Mouse (Mus musculus) heart, postnatal 4 days (tissue): Measurements from ENCODE around the gene Nol9. TPM values are rescaled to one million over a fixed set of nuclear protein-coding genes. Genes with fewer than 3 reads are reported as not detected.
"Not testable (repeated sequence)": the region's sequence is repeated elsewhere in the genome, so short reads cannot be mapped to it uniquely, and the experiment has no call there.

ENCODE experiments used
- DNase-seq: peaks from one replicate; pipeline ENCODE4 v3.0.0; 2021
- total RNA-seq, 2 experiments: library from RNA; stranded (reverse); gene quantifications; 2 replicates each; pipeline ENCODE4 v1.2.3; 2021

The Nol9 gene
- total RNA-seq, 2 experiments from 2014 or later = 11.1 to 13.2 TPM

DNA sequence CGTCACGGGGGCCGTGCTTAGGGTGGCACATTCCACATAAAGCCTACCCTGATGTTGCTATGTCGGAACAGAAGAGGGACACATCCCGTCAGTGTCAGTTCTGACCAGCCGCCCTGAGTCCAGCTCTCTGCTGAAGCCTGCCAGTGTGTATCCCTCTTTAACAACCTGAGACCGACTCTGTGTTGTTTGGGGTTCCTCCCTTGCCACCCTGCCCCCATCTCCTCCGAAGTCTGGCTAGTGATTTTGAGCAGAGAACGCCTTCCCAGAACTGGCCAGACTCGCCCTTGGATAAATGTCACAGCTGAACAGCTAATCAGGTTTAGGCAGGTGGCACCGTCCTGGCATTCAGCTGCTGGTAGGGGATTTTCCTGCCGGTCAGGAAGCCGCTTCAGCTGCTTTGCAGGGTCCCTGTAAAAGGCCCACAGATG is 28.4 kb upstream of the Nol9 start:
- DNase-seq = peak; percentile 51

DNA sequence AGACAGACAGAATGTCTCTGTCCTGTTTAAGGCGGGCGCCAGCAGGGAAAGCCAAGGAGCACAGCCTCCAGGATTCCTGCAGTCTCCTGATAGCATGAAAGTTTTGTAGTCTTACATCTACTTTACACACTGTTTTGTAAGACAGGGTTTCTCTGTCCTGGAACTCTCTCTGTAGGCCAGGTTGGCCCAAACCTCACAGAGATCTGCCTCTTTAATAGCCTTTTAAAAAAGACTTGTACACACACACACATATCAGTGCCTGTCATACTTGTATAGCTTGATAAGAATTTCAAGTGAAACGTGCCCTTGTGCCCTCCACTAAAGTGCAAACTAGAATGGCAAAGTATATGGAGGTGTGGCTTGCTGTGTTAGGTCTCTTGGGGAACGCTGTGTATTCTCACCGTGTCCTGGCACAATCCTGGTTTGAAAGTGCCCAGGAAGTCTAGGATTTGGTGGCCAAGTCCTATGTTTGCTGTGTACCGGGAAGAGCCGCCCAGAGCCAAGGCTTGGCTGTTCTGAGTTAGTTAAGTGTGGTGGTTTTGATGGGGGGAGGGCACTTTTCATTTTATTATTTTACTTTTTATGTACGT is 27.9 kb upstream of the Nol9 start:
- DNase-seq = no peak

- DNase-seq = no peak
Measured at GRCm38 (mm10) chr4:152012109-152012508, 27.0 kb upstream of the Nol9 start.

- DNase-seq = peak; percentile 63
Measured at GRCm38 (mm10) chr4:152013036-152013813, 25.9 kb upstream of the Nol9 start.

DNA sequence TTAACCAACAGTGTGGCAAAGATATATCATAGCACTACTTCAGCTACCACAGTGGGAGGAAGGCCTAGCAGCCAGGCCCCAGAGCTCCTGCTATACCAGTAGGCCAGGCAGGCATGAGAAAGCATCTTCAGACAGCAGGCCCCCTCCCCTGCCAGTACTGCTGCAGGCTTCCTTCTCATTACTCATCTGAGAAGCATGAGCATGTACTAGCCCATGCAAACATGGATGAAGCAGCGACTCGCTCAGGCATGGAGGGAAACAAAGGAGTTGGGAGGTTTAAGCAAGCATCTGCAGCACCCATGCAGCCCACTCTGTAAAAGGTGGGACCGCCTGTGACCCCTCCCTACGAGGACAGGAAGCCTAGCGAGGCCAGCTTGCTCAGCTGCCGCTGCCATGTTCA is 20.0 kb upstream of the Nol9 start:
- DNase-seq = no peak

DNA sequence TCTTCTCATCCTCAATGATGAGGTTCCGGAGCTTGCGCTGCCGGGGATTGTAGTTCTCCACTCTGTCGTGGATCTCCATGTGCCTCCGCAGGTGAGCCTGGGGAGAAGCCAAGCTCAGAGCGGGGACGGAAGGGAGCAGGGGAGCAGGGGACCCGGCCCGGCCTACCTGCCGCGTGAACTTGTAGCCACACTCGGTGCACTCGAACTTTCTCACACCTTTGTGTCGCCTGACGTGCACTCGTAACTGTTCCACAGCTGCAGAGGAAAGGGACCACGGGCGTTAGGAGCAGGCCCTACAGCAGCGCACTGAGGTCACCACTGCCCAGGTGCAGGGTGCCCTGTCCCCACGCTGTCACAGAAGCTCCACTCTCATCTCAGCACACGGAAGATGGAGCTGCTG is 19.1 kb upstream of the Nol9 start:
- no peak for DNase-seq

DNA sequence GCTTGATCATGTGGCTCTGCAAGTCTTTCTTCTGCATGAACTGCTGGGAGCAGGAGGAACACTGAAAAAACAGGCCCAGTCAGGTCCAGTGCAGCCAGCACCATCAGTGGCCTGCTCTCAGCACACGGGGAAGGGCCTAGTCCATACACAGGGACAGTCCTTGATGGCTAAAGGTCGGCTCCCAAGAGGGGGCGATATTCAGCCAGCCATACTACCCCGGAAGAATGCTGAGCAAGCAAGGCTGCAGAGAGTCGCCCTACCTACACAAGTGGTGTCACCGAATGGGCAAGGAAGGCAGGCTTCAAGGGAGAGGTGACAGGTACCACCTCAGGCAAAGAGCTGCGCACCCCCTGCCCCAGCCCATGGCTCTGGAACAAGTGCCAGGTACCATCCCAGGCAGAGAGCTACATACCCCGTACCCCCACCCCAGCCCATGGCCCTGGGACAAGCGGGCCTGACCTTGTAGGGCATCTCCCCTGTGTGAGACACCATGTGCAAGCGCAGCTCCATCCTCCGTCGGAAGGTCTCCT is 17.5 kb upstream of the Nol9 start:
- DNase-seq = no peak

DNA sequence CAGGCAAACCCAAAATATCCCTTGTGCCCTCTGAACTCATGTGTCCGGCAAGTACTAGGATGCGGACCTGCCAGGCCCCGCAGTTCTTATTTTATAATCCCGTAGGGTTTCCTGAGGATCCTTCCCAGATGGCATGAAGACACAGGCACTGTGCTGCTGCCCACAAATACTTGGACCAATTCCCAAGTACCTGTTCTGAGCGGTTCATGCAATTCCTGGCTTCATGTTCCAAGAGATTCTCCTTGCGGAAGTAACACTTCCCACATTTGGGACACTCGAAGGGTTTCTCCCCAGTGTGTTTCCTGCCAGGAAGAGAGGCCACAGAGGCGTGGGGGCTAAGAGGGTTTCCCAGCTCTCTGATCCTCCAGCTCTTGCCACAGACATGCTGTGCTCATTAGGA is 16.6 kb upstream of the Nol9 start:
- DNase-seq = no peak

DNA sequence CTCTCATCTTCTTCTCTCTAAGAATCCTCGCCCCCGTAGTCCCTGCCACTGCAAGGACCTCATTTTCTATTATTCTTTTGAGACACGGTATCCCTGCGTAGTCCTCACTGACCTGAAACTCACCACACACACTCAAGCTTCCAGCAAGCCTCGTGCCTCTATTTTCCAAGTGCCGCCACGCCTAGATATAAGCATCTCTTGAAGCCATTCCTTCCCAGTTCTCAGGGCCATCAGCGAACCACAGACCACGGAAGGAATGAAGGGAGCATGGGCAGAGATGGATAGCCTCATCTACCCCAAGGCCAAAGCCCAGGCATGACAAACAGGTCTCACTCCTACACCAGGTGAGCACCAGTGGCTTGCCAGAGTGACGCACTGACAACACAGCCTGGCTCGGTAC is 14.6 kb upstream of the Nol9 start:
- DNase-seq = no peak

- peak; percentile 60 for DNase-seq
Measured at GRCm38 (mm10) chr4:152026751-152027508, 12.2 kb upstream of the Nol9 start.

GRCm38 (mm10) chr4:152027524-152027923 is 11.6 kb upstream of the Nol9 start, which contains the start of gene Zbtb48:
Zbtb48 (minus strand) TSS chr4:152027671.
- DNase-seq = peak; percentile 97

DNA sequence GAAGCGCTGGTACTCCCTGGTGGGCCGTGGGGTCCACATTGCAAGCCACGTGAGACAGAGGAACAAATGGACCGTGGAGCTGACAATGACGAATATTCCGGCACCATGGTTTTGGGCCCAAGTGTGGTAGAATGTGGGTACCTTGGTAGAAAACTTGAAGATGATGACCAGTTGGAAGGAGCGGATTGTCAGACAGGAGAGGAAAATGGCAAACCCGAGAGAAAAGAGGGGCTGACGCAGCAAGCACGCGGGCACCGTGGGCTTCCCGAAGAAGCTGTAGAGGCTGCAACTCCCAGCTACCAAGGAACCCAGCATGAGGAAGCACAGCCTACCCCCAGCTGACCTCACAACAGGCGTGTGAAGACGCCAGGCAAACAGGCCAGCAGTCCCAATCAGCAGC is 10.7 kb upstream of the Nol9 start:
- no peak for DNase-seq

DNA sequence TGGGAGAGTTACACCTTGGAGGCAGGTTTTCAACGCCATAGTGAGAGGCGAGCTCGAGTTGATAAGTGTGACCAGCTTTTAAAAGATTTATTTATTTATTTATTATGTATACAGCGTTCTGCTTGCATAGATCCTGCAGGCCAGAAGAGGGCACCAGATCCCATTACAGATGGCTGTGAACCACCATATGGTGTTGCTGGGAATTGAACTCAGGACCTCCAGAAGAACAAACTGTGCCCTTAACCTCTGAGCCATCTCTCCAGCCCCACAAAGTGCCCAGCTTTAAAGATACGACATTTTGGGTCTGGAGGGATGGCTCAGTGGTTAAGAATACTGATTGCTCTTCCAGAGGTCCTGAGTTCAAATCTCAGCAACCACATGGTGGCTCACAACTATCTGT is 10.0 kb upstream of the Nol9 start:
- DNase-seq = no peak

- DNase-seq = no peak
Measured at GRCm38 (mm10) chr4:152029997-152030396, 9.1 kb upstream of the Nol9 start.

- DNase-seq = no peak
Measured at GRCm38 (mm10) chr4:152032922-152033321, 6.2 kb upstream of the Nol9 start.

DNA sequence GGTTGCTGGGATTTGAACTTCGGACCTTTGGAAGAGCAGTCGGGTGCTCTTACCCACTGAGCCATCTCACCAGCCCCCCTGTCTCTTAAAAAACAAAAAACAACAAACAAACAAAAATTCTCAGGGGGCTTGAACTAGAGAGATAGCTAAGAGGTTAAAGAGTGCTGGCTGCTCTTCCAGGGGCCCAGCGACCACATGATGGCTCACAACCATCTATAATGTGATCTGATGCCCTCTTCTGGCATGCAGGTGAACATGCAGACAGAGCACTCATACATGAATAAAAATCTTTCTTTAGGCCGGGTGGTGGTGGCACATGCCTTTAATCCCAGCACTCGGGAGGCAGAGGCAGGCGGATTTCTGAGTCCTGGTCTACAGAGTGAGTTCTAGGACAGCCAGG is 2.7 kb upstream of the Nol9 start:
- DNase-seq = not testable (repeated sequence)

DNA sequence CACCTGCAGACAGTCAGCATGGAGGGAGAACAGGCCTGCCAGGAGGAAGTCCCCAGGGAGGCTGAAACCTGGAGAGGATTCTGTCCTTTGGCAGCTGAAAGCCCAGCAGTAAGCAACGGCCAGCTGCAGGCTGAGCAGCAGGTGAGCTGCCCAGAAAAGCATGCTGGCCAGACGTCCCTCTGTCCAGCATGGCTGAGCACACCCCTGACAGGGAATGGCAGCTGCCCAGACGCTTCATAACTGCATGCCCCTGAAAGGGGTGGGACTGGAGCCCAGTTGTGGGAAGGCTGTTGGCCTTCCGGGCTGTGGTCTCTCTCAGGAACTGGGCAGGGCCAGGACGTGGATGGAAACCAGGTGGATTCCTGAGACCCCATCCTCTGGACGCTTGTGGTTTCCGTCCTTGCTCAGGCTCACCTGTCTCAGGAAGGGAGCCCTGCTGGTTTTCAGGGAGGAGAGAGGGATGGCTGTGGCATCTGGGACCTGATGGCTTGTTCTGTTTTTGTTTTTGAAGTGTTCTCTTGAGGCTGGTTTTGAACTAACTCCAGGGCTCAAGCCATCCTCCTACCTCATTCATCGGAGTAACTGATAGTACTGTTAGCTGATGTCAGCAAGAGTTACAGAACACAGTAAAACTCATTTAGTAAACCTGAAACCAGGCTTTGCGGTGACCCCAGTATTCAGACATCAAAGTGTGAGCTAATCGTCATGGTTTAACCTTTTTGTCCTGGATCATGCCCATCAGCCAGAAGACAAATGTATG is 716 bp upstream of the Nol9 start, which contains the start of gene Tas1r1:
Gene Tas1r1 (minus strand): TSS at position 344 of the 760 bp plus-strand sequence.
- DNase-seq = no peak

DNA sequence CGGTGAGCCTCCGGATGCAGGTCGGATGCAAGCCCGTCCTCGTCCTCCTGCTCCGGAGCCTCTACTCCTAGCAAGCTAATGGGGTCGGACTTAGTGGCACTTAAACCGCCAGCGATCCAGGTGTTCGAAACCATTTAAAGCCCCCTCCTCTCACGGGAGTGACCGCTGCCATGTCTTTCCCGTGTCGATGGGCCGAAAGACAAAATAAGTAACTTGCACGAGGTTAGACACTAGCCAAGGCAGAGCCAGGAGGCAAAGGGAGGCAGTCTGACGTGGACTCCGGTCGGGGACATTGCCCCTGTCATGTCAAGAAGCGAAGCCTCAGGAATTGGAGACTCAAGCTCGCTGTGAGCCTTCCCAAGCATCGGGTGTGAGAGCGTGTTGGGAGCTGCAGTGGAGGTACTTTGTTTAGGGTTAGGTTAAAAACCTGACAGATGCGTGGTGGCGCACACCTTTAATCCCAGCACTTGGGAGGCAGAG is 750 bp downstream of the Nol9 start:
- DNase-seq = no peak

DNA sequence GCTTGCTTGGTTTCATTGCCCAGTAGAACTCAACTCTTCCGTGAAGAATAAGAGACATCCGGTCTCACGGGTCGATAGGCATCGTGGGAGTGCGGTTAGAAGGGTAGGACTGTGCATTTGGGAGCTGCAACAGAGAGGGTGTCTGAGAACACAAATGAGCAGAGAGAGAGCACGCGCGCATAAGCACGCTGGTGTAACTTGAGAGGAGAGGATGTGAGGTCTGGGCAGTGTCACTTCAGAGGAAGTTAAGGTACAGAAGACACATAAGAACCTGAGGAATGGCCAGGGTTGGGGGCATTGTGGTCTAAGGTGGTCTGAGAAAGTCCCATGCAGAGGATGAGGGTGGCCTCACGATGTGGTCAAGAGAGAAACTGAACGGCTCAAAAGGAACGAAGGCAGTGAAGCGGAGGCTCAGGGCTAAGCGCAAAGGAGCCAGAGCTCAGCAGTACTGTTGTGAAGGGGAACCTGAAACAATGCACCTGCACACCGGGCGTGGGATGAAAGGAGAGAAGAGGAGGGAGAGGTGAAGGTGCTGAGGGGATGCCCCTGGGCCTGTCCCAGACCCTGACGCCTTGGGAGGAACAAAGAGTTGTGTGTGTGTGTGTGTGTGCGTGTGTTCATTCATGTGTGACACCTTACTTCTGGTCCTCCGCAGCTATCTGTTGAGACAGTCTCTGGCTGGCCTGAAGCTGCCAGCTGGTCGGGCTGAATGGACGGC is 3.0 kb downstream of the Nol9 start:
- DNase-seq = no peak

DNA sequence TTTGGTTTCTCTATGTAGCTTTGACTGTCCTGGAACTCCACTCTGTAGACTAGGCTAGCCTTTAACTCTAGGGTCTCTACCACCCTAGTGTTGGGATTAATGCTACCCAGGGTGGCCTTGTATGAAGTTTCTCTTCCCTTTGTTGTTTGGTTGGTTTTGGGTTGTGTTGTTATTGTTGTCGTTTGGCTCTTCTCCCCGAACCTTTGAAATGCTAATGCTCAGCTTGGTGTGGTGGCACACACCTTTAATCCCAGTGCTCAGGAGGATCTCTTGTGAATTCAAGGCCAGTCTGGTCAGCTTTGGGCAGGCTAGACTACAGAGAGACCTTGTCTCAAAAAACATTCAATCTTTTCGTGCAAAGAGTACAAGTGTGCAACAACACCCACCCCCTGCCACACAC is 4.0 kb downstream of the Nol9 start:
- no peak for DNase-seq

- DNase-seq = no peak
Measured at GRCm38 (mm10) chr4:152044609-152045008, 5.5 kb downstream of the Nol9 start.
